Mouse (Mus musculus): ENCODE results near the gene Gm15155. TPM values are rescaled to one million over a fixed set of nuclear protein-coding genes. Genes with fewer than 3 reads are reported as not detected.

Gm15155 gene
- polyA plus RNA-seq, 2 experiments: not detected

GRCm38 (mm10) chrX:155724157-155724556, 99.6 kb downstream of the Gm15155 start:
- Histone ChIP-seq H3K36me3 (ENCODE audit: control insufficient read depth, insufficient read depth, low read length) (no peaks in the 10 kb centered on the region), H3K4me3 (replicated peaks; ENCODE audit: low read length) (no peak overlapping the region), H3K27ac (replicated peaks; ENCODE audit: low read depth, low read length) (no peak overlapping the region), H3K27me3 (ENCODE audit: control insufficient read depth, insufficient read depth, low read length) (no peaks in the 10 kb centered on the region), H3K9ac (ENCODE audit: low read depth, low read length, severe bottlenecking) (no peak overlapping the region), H3K4me1 (ENCODE audit: control insufficient read depth, insufficient read depth, low read length) (no peaks in the 10 kb centered on the region), H3K9me3 (ENCODE audit: control insufficient read depth, low read length) (no peaks in the 10 kb centered on the region), H3K4me2 (replicated peaks; ENCODE audit: low read depth, low read length, severe bottlenecking) (no peak overlapping the region)
- 73% methylated on average over 3 of the region's 3 CpGs for WGBS
- DNase-seq (ENCODE audit: low spot score): no peak
- ATAC-seq (ENCODE audit: low FRiP score, low read depth): no peak
- no peak for TF ChIP-seq POLR2A (IDR thresholded peaks at IDR 0.05; ENCODE audit: borderline replicate concordance, extremely low read depth, insufficient read depth, insufficient read length)

GRCm38 (mm10) chrX:155728387-155728786, 103.8 kb downstream of the Gm15155 start:
- H3K36me3 ChIP-seq (ENCODE audit: control insufficient read depth, insufficient read depth, low read length): no peaks in the 10 kb centered on the region
- no peak for DNase-seq (ENCODE audit: low spot score)
- H3K27ac ChIP-seq (replicated peaks; ENCODE audit: low read depth, low read length): no peak overlapping the region
- H3K4me1 ChIP-seq (ENCODE audit: control insufficient read depth, insufficient read depth, low read length): no peaks in the 10 kb centered on the region
- TF ChIP-seq POLR2A (IDR thresholded peaks at IDR 0.05; ENCODE audit: borderline replicate concordance, extremely low read depth, insufficient read depth, insufficient read length): no peak
- H3K9me3 ChIP-seq (ENCODE audit: control insufficient read depth, low read length): no peaks in the 10 kb centered on the region
- ATAC-seq (ENCODE audit: low FRiP score, low read depth): no peak
- 60% methylated on average over 1 of the region's 1 CpGs for WGBS
- no peaks in the 10 kb centered on the region for H3K27me3 ChIP-seq (ENCODE audit: control insufficient read depth, insufficient read depth, low read length)
- no peak overlapping the region for H3K4me3 ChIP-seq (replicated peaks; ENCODE audit: low read length)
- H3K9ac ChIP-seq (ENCODE audit: low read depth, low read length, severe bottlenecking): no peak overlapping the region
- H3K4me2 ChIP-seq (replicated peaks; ENCODE audit: low read depth, low read length, severe bottlenecking): no peak overlapping the region

- no peak overlapping the region for H3K27ac ChIP-seq (replicated peaks; ENCODE audit: low read depth, low read length)
- DNase-seq (ENCODE audit: low spot score) (no peak), ATAC-seq (ENCODE audit: low FRiP score, low read depth) (no peak)
- no peak for TF ChIP-seq POLR2A (IDR thresholded peaks at IDR 0.05; ENCODE audit: borderline replicate concordance, extremely low read depth, insufficient read depth, insufficient read length)
- H3K4me3 ChIP-seq (replicated peaks; ENCODE audit: low read length): no peak overlapping the region
- no peaks in the 10 kb centered on the region for H3K36me3 ChIP-seq (ENCODE audit: control insufficient read depth, insufficient read depth, low read length)
- H3K9me3 ChIP-seq (ENCODE audit: control insufficient read depth, low read length): no peaks in the 10 kb centered on the region
- no peak overlapping the region for H3K4me2 ChIP-seq (replicated peaks; ENCODE audit: low read depth, low read length, severe bottlenecking)
- H3K9ac ChIP-seq (ENCODE audit: low read depth, low read length, severe bottlenecking): no peak overlapping the region
- WGBS: 81% methylated on average over 1 of the region's 1 CpGs
- H3K4me1 ChIP-seq (ENCODE audit: control insufficient read depth, insufficient read depth, low read length): no peaks in the 10 kb centered on the region
- no peaks in the 10 kb centered on the region for H3K27me3 ChIP-seq (ENCODE audit: control insufficient read depth, insufficient read depth, low read length)
These were observed 263.6 kb downstream of the Gm15155 start for GRCm38 (mm10) chrX:155888118-155888517.

GRCm38 (mm10) chrX:155900040-155900439, 275.5 kb downstream of the Gm15155 start:
- H3K9ac ChIP-seq (ENCODE audit: low read depth, low read length, severe bottlenecking): no peak overlapping the region
- H3K36me3 ChIP-seq (ENCODE audit: control insufficient read depth, insufficient read depth, low read length): no peaks in the 10 kb centered on the region
- DNase-seq (ENCODE audit: low spot score) (no peak), ATAC-seq (ENCODE audit: low FRiP score, low read depth) (no peak)
- no peak overlapping the region for H3K27ac ChIP-seq (replicated peaks; ENCODE audit: low read depth, low read length)
- no peak overlapping the region for H3K4me3 ChIP-seq (replicated peaks; ENCODE audit: low read length)
- no peaks in the 10 kb centered on the region for H3K4me1 ChIP-seq (ENCODE audit: control insufficient read depth, insufficient read depth, low read length)
- no peak for TF ChIP-seq POLR2A (IDR thresholded peaks at IDR 0.05; ENCODE audit: borderline replicate concordance, extremely low read depth, insufficient read depth, insufficient read length)
- 72% methylated on average over 1 of the region's 1 CpGs for WGBS
- no peaks in the 10 kb centered on the region for H3K27me3 ChIP-seq (ENCODE audit: control insufficient read depth, insufficient read depth, low read length)
- H3K9me3 ChIP-seq (ENCODE audit: control insufficient read depth, low read length): no peaks in the 10 kb centered on the region
- H3K4me2 ChIP-seq (replicated peaks; ENCODE audit: low read depth, low read length, severe bottlenecking): no peak overlapping the region

DNA sequence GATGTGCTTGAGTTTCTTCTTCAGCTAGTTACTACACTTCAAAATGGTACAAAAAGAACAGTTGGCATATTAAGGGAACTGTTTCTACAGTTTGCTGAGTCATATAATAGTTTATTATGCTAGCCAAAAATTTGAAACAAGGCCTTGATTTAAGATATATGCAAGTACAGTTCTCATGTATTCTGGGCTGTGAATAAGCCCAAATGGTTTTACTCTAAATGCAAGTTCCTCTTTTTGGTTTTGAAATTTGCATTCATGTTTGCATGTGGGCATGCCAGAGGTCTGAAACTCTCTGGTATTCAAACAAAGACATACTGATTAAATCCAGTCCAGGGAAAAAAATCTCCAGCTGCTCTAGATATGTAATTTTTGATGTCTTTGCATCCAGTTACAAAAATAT, 277.2 kb downstream of the Gm15155 start:
- DNase-seq (ENCODE audit: low spot score) (no peak), ATAC-seq (ENCODE audit: low FRiP score, low read depth) (no peak)
- Histone ChIP-seq H3K27ac (replicated peaks; ENCODE audit: low read depth, low read length) (no peak overlapping the region), H3K27me3 (ENCODE audit: control insufficient read depth, insufficient read depth, low read length) (no peaks in the 10 kb centered on the region), H3K4me1 (ENCODE audit: control insufficient read depth, insufficient read depth, low read length) (no peaks in the 10 kb centered on the region), H3K9me3 (ENCODE audit: control insufficient read depth, low read length) (no peaks in the 10 kb centered on the region), H3K9ac (ENCODE audit: low read depth, low read length, severe bottlenecking) (no peak overlapping the region), H3K4me3 (replicated peaks; ENCODE audit: low read length) (no peak overlapping the region), H3K4me2 (replicated peaks; ENCODE audit: low read depth, low read length, severe bottlenecking) (no peak overlapping the region), H3K36me3 (ENCODE audit: control insufficient read depth, insufficient read depth, low read length) (no peaks in the 10 kb centered on the region)
- TF ChIP-seq POLR2A (IDR thresholded peaks at IDR 0.05; ENCODE audit: borderline replicate concordance, extremely low read depth, insufficient read depth, insufficient read length): no peak

GRCm38 (mm10) chrX:155903108-155903507, 278.6 kb downstream of the Gm15155 start:
- WGBS: 42% methylated on average over 1 of the region's 1 CpGs
- H3K4me3 ChIP-seq (replicated peaks; ENCODE audit: low read length): no peak overlapping the region
- DNase-seq (ENCODE audit: low spot score): no peak
- no peak overlapping the region for H3K27ac ChIP-seq (replicated peaks; ENCODE audit: low read depth, low read length)
- no peak for ATAC-seq (ENCODE audit: low FRiP score, low read depth)
- H3K27me3 ChIP-seq (ENCODE audit: control insufficient read depth, insufficient read depth, low read length): no peaks in the 10 kb centered on the region
- H3K9me3 ChIP-seq (ENCODE audit: control insufficient read depth, low read length): no peaks in the 10 kb centered on the region
- H3K4me1 ChIP-seq (ENCODE audit: control insufficient read depth, insufficient read depth, low read length): no peaks in the 10 kb centered on the region
- TF ChIP-seq POLR2A (IDR thresholded peaks at IDR 0.05; ENCODE audit: borderline replicate concordance, extremely low read depth, insufficient read depth, insufficient read length): no peak
- no peak overlapping the region for H3K4me2 ChIP-seq (replicated peaks; ENCODE audit: low read depth, low read length, severe bottlenecking)
- H3K9ac ChIP-seq (ENCODE audit: low read depth, low read length, severe bottlenecking): no peak overlapping the region
- H3K36me3 ChIP-seq (ENCODE audit: control insufficient read depth, insufficient read depth, low read length): no peaks in the 10 kb centered on the region

All from limb, embryonic 14.5 days (tissue).